Mouse (Mus musculus) kidney, adult 2 months (tissue): Measurements from ENCODE around the gene Gpr25. TPM values are rescaled to one million over a fixed set of nuclear protein-coding genes. Genes with fewer than 3 reads are reported as not detected.

Experiments
- DNase-seq: peaks from one replicate; pipeline ENCODE4 v3.0.0; 2021
- H3K27ac ChIP-seq: fragments of 200-500 bp; 2 replicates; pipeline ENCODE4 v1.5.1; 2012; ENCODE audit warnings: low read depth, low read length, control low read depth, inconsistent platforms; ENCODE audit not compliant: insufficient read depth
- H3K27me3 ChIP-seq: fragments of 200-500 bp; replicated peaks from 2 replicates; pipeline ENCODE4 v1.6.1; 2012; ENCODE audit warnings: mild to moderate bottlenecking, moderate library complexity, low read length, inconsistent platforms; ENCODE audit not compliant: control insufficient read depth, insufficient read depth
- H3K36me3 ChIP-seq: fragments of 200-500 bp; 2 replicates; pipeline ENCODE4 v1.6.1; 2012; ENCODE audit warnings: mild to moderate bottlenecking, moderate library complexity, low read length, inconsistent platforms; ENCODE audit not compliant: control insufficient read depth, insufficient read depth
- H3K4me1 ChIP-seq: fragments of 200-500 bp; 2 replicates; pipeline ENCODE4 v1.6.1; 2011; ENCODE audit warnings: low read length; ENCODE audit not compliant: control insufficient read depth, insufficient read depth
- H3K4me3 ChIP-seq: fragments of 200-500 bp; 2 replicates; pipeline ENCODE4 v1.5.1; 2011; ENCODE audit warnings: mild to moderate bottlenecking, low read depth, low read length, control low read depth; ENCODE audit not compliant: insufficient read depth
- CTCF ChIP-seq: fragments of 200-500 bp; conservative IDR thresholded peaks from 2 replicates; pipeline ENCODE4 v1.5.1; 2011; ENCODE audit warnings: low read depth, mild to moderate bottlenecking, control low read depth, low read length, moderate library complexity, mixed read lengths; ENCODE audit not compliant: insufficient read depth, insufficient read length
- POLR2A ChIP-seq: fragments of 200-500 bp; IDR thresholded peaks from one replicate; pipeline ENCODE4 v1.6.1; 2011; ENCODE audit warnings: low read depth, low read length, control low read depth
- WGBS: fragments of 180-500 bp; shearing (Covaris S2); methylation state at CpG from one replicate; pipeline ENCODE4 v1.1.7; 2018; 5-methylcytosine and 5-hydroxymethylcytosine counted together
- polyA plus RNA-seq: library from polyadenylated mRNA; depleted of rRNA; stranded (reverse); fragments of >200 nt; gene quantifications from 2 replicates; pipeline ENCODE4 v1.2.3, GENCODE M21; 2012; rRNA removed

Gpr25 gene
- 0.09 and 0.30 TPM in 2 replicates for polyA plus RNA-seq

DNA sequence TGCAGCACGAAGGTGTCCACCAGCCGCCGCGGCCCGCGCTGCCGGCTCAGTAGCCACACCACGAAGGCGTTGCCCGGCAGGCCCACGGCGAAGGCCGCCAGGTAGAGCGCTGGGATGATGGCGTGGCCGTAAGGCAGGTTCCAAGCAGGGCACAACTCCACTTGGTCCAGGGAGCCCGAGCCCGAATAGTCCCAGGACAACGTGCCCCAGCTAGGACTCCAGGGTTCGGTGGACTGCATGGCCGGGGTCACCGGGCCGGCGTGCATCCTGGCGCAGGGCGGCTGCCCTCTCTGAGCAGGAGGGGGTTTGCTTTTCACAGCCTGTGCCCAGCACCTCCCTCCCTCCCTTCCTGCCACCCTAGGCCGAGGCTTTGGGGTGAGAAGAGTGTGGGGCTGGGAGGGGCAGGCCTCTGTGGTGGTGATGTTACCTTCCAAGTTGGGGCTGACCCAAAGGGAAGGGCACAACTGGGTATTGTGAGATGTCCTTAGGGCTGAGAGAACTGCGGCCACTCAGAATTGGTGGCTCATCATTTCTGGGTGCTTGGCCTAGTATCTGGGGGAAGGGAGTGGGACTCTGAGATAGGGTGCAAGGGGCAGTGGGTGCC is at the start of gene Gpr25:
TSS of gene Gpr25 (minus strand) at position 239 of the 604 bp plus-strand sequence.
- Histone ChIP-seq H3K27me3 (no peaks in the 10 kb centered on the region), H3K4me3 (peak within 1 kb of the TSS; percentile 32; the same call in 1 of the 2 replicates), H3K36me3 (no peaks in the 10 kb centered on the region), H3K4me1 (no peaks in the 10 kb centered on the region), H3K27ac (no peak within 1 kb of the TSS)
- DNase-seq: no peak
- WGBS: 9% methylated on average over 28 of the region's 28 CpGs
- TF ChIP-seq CTCF (no peak), POLR2A (no peak)

- Histone ChIP-seq H3K27me3 (no peaks in the 10 kb centered on the region), H3K36me3 (no peaks in the 10 kb centered on the region), H3K4me1 (no peaks in the 10 kb centered on the region), H3K4me3 (no peak overlapping the region), H3K27ac (no peak overlapping the region)
- TF ChIP-seq CTCF: no peak
- no peak for TF ChIP-seq POLR2A
- no peak for DNase-seq
- WGBS: 85% methylated on average over 5 of the region's 5 CpGs
These were observed 48.5 kb upstream of the Gpr25 start for GRCm38 (mm10) chr1:136309193-136309592.

GRCm38 (mm10) chr1:136306424-136306823 is 45.8 kb upstream of the Gpr25 start:
- TF ChIP-seq CTCF (peak; percentile 31; the same call in 1 of the 2 replicates), POLR2A (no peak)
- 59% methylated on average over 3 of the region's 3 CpGs for WGBS
- H3K4me3 ChIP-seq: no peak overlapping the region
- H3K27me3 ChIP-seq: no peaks in the 10 kb centered on the region
- no peaks in the 10 kb centered on the region for H3K4me1 ChIP-seq
- no peaks in the 10 kb centered on the region for H3K36me3 ChIP-seq
- no peak overlapping the region for H3K27ac ChIP-seq
- DNase-seq: peak; percentile 56

DNA sequence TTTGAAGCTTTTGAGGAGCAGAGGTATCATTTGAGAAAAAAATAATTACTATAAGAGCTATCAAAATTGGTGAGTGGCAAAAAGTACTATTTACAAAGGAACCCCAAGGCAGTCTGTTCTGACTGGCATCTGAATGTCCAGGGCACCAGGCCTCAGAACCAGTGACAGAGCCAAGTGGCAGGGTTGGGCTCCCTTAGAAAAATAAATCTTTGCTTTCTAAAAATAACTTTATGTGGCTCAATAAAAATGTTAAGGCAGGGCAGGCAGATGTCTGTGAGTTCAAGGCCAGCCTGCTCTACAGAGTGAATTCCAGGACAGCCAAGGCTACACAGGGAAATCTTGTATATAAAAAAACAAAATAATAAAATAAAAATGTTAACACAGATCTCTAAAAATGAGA is 33.3 kb upstream of the Gpr25 start:
- Histone ChIP-seq H3K36me3 (no peaks in the 10 kb centered on the region; the same call in 1 of the 2 replicates), H3K4me1 (no peaks in the 10 kb centered on the region), H3K27me3 (no peaks in the 10 kb centered on the region), H3K27ac (no peak overlapping the region), H3K4me3 (no peak overlapping the region)
- no peak for DNase-seq
- TF ChIP-seq POLR2A: no peak
- TF ChIP-seq CTCF: no peak

GRCm38 (mm10) chr1:136289803-136290202 is 29.1 kb upstream of the Gpr25 start:
- Histone ChIP-seq H3K36me3 (no peaks in the 10 kb centered on the region; the same call in 1 of the 2 replicates), H3K27me3 (no peaks in the 10 kb centered on the region), H3K4me1 (no peaks in the 10 kb centered on the region), H3K4me3 (no peak overlapping the region), H3K27ac (no peak overlapping the region)
- WGBS: 76% methylated on average over 1 of the region's 1 CpGs
- no peak for DNase-seq
- TF ChIP-seq POLR2A (no peak), CTCF (no peak)

DNA sequence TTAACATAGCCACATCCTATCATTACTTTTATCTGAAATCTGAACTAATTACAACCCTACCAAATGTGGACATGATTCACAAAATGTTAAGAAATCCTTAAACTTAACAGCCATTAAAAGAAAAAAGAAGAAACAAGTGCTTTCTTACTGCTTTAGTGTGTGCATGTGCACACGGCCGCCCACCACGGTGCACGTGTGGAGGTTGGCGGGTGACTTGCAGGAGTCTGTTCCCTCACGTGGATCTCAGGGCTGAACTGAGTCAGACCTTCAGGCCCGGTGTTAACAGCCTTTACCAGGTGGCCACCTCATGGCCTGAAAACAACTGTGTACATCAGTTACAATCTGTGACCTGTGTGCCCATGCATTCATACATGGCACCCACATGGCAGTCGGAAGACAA is 16.7 kb upstream of the Gpr25 start:
- no peaks in the 10 kb centered on the region for H3K27me3 ChIP-seq
- no peaks in the 10 kb centered on the region for H3K4me1 ChIP-seq
- 89% methylated on average over 8 of the region's 8 CpGs for WGBS
- no peak for TF ChIP-seq CTCF
- no peak for TF ChIP-seq POLR2A
- DNase-seq: no peak
- H3K4me3 ChIP-seq: no peak overlapping the region
- peaks cover 12% of the 10 kb centered on the region for H3K36me3 ChIP-seq
- H3K27ac ChIP-seq: no peak overlapping the region

DNA sequence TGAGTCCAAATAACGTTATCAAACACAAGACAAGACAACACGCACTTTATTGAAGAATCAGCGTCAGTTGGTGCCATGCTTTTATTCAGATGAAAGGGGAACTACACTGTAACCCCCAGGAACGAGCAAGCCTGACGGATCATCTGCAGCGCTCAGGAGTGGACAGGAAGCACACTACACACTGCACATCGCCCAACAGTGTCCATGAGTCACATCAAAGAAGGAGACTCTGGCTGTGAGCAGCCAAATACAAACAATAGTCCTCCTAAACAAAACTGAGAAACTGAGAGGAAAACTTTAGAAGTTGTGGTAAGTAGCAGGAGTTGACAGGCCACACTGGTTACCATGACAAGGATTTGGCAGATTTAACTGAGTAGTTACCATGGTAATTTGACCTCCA is 7.6 kb upstream of the Gpr25 start:
- no peak for DNase-seq
- 84% methylated on average over 7 of the region's 7 CpGs for WGBS
- Histone ChIP-seq H3K4me1 (no peaks in the 10 kb centered on the region), H3K4me3 (no peak overlapping the region), H3K36me3 (peaks cover 1% of the 10 kb centered on the region), H3K27me3 (no peaks in the 10 kb centered on the region), H3K27ac (no peak overlapping the region)
- TF ChIP-seq POLR2A (no peak), CTCF (no peak)
